Mouse (Mus musculus) left cerebral cortex, postnatal 25 days (tissue): ENCODE data around the gene Gm21958. TPM values are rescaled to one million over a fixed set of nuclear protein-coding genes. Genes with fewer than 3 reads are reported as not detected.

Source experiments
- DNase-seq, 2 experiments: peaks; one replicate each; pipeline ENCODE4 v3.0.0; 2022; ENCODE audit warnings: low spot score in 2 of 2, mixed read lengths in 1 of 2
- intact Hi-C: fragments of 180-260 bp; cut with DNase I; formaldehyde crosslinking; loops from one replicate; pipeline ENCODE4 v1.15.1; 2025
- total RNA-seq, 2 experiments: library from RNA; stranded (reverse); gene quantifications; 2 replicates each; pipeline ENCODE4 v1.2.3; 2021

The Gm21958 gene
- total RNA-seq, 2 experiments from 2014 or later: not detected

- DNase-seq: no peak
- intact Hi-C loops: no loop called here
These were observed 44.6 kb downstream of the Gm21958 start for GRCm38 (mm10) chr3:54669559-54669958.

GRCm38 (mm10) chr3:54668722-54669121 is 45.4 kb downstream of the Gm21958 start:
- intact Hi-C loops: no loop called here

GRCm38 (mm10) chr3:54668141-54668540 is 46.0 kb downstream of the Gm21958 start:
- DNase-seq: no peak
- intact Hi-C loops: no loop called here

More at GRCm38 (mm10) chr3:54668722-54669121, 45.4 kb downstream of the Gm21958 start:
- DNase-seq: no peak

Other genes starting within 250 kb of the Gm21958 start
- 10 to 100 TPM; 41.6 to 42.3 TPM for gene Supt20, start 21.5 kb downstream of the Gm21958 start, total RNA-seq
- 10 to 100 TPM; 23.4 to 23.8 TPM for gene Exosc8, start 21.0 kb upstream of the Gm21958 start, total RNA-seq
- 10 to 100 TPM; 17.3 to 19.2 TPM for gene Alg5, start 21.2 kb upstream of the Gm21958 start, total RNA-seq
- gene Smad9, start 41.2 kb upstream of the Gm21958 start, total RNA-seq: 1 to 10 TPM; 6.4 to 8.0 TPM
- gene Rfxap, start 93.4 kb upstream of the Gm21958 start, total RNA-seq: 10 to 100 TPM; 47.5 to 58.9 TPM
- gene Sertm1, start 201.5 kb upstream of the Gm21958 start, total RNA-seq: 10 to 100 TPM; 31.5 to 32.0 TPM